Mouse (Mus musculus): Measurements from ENCODE around the gene Tnfrsf14.

GRCm38 (mm10) chr4:154942632-154943322 is 14.4 kb upstream of the Tnfrsf14 start:
- TF ChIP-seq CTCF (conservative IDR thresholded peaks at IDR 0.05; ENCODE audit: insufficient read depth, insufficient read length, low read depth, low read length) (no peak), POLR2A (IDR thresholded peaks at IDR 0.05; ENCODE audit: low read depth, low read length) (no peak)
